Mouse (Mus musculus) embryonic facial prominence, embryonic 15.5 days (tissue): ENCODE data around the gene Crmp1. TPM values are rescaled to one million over a fixed set of nuclear protein-coding genes. Genes with fewer than 3 reads are reported as not detected.

Experiments
- ATAC-seq: fragments of 200-750 bp; cut with Nextera tagmentation; 2 replicates; pipeline ENCODE4 v1.8.0; 2017; ENCODE audit warnings: low read depth, moderate TSS enrichment; ENCODE audit not compliant: insufficient number of reproducible peaks, low FRiP score, low TSS enrichment
- H3K27ac ChIP-seq: fragments of 300-500 bp; sonication (generic); replicated peaks from 2 replicates; pipeline ENCODE4 v1.5.1; 2015; ENCODE audit warnings: mild to moderate bottlenecking, inconsistent platforms
- H3K27me3 ChIP-seq: fragments of 300-500 bp; sonication (generic); 2 replicates; pipeline ENCODE4 v1.6.1; 2015; ENCODE audit warnings: inconsistent platforms
- H3K36me3 ChIP-seq: fragments of 300-500 bp; sonication (generic); 2 replicates; pipeline ENCODE4 v1.6.1; 2015; ENCODE audit warnings: mild to moderate bottlenecking, inconsistent platforms
- H3K4me1 ChIP-seq: fragments of 300-500 bp; sonication (generic); 2 replicates; pipeline ENCODE4 v1.6.1; 2015; ENCODE audit warnings: inconsistent platforms
- H3K4me2 ChIP-seq: fragments of 300-500 bp; sonication (generic); replicated peaks from 2 replicates; pipeline ENCODE4 v1.6.1; 2015; ENCODE audit warnings: mild to moderate bottlenecking, inconsistent platforms
- H3K4me3 ChIP-seq: fragments of 300-500 bp; sonication (generic); replicated peaks from 2 replicates; pipeline ENCODE4 v1.5.1; 2015; ENCODE audit warnings: mild to moderate bottlenecking, inconsistent platforms
- H3K9ac ChIP-seq: fragments of 300-500 bp; sonication (generic); 2 replicates; pipeline ENCODE4 v1.6.1; 2015; ENCODE audit warnings: inconsistent platforms
- H3K9me3 ChIP-seq: fragments of 300-500 bp; sonication (generic); replicated peaks from 2 replicates; pipeline ENCODE4 v1.6.1; 2016; ENCODE audit warnings: inconsistent platforms
- WGBS: fragments of 180-500 bp; shearing (Covaris S2); methylation state at CpG from one replicate; pipeline ENCODE4 v1.1.7; 2015; 5-methylcytosine and 5-hydroxymethylcytosine counted together
- polyA plus RNA-seq: library from polyadenylated mRNA; unstranded; fragments of >200 nt; fragmentation: Nextera tagmentation; extraction: Ambion mirVana; gene quantifications from 2 replicates; pipeline ENCODE4 v1.2.1, GENCODE M21; 2015

Crmp1 gene
- polyA plus RNA-seq, 1 experiment from 2014 or later = 18.5 TPM

- peaks cover 3% of the 10 kb centered on the region; the same call in 1 of the 2 replicates for H3K27me3 ChIP-seq
These were observed 10.5 kb downstream of the Crmp1 start for GRCm38 (mm10) chr5:37252101-37252804.

GRCm38 (mm10) chr5:37254523-37254922 is 12.8 kb downstream of the Crmp1 start:
- H3K27ac ChIP-seq = no peak overlapping the region
- no peak overlapping the region for H3K4me2 ChIP-seq
- no peak overlapping the region for H3K9ac ChIP-seq
- H3K4me3 ChIP-seq = no peak overlapping the region
- no peaks in the 10 kb centered on the region for H3K27me3 ChIP-seq
- 79% methylated on average over 4 of the region's 4 CpGs for WGBS
- 0 out of 2 replicates have a peak, but pooled peaks cover 2% of the 10 kb centered on the region for H3K4me1 ChIP-seq
- no peaks in the 10 kb centered on the region for H3K9me3 ChIP-seq
- no peak for ATAC-seq
- no peaks in the 10 kb centered on the region for H3K36me3 ChIP-seq

More at GRCm38 (mm10) chr5:37252101-37252804, 10.5 kb downstream of the Crmp1 start:
- Histone ChIP-seq H3K4me1 (0 out of 2 replicates have a peak, but pooled peaks cover 2% of the 10 kb centered on the region), H3K27ac (no peak overlapping the region), H3K4me2 (no peak overlapping the region), H3K4me3 (no peak overlapping the region), H3K9me3 (no peaks in the 10 kb centered on the region), H3K36me3 (no peaks in the 10 kb centered on the region), H3K9ac (no peak overlapping the region)
- no peak for ATAC-seq
- WGBS = 68% methylated on average over 9 of the region's 9 CpGs

GRCm38 (mm10) chr5:37256823-37257222 is 15.1 kb downstream of the Crmp1 start:
- 62% methylated on average over 7 of the region's 7 CpGs for WGBS
- Histone ChIP-seq H3K9me3 (no peaks in the 10 kb centered on the region), H3K27me3 (no peaks in the 10 kb centered on the region), H3K9ac (no peak overlapping the region), H3K4me1 (0 out of 2 replicates have a peak, but pooled peaks cover 2% of the 10 kb centered on the region), H3K36me3 (no peaks in the 10 kb centered on the region), H3K27ac (no peak overlapping the region), H3K4me3 (no peak overlapping the region), H3K4me2 (no peak overlapping the region)
- no peak for ATAC-seq

DNA sequence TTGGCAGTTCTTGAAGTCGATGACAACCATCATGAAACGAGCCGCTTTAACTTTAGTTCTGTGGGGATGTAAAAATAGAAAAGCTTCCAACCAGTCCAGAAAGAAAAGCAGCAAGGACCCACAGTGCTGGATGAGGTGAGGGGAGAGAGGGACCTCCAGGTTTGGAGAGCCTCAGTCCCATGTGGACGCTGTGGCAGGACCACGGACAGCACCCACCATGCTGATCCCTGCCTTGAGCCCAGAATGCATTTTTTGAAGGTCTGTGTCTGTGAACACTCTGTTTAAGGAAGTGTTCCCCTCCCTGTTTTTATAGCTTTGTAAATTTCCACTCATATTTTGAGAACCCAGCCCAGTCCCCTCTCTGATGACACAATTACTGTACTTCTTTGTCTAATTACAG is 15.5 kb downstream of the Crmp1 start:
- Histone ChIP-seq H3K4me2 (no peak overlapping the region), H3K9ac (no peak overlapping the region), H3K9me3 (no peaks in the 10 kb centered on the region), H3K4me3 (no peak overlapping the region), H3K4me1 (0 out of 2 replicates have a peak, but pooled peaks cover 2% of the 10 kb centered on the region), H3K27me3 (no peaks in the 10 kb centered on the region), H3K27ac (no peak overlapping the region), H3K36me3 (no peaks in the 10 kb centered on the region)
- no peak for ATAC-seq
- WGBS = 53% methylated on average over 5 of the region's 5 CpGs

GRCm38 (mm10) chr5:37261734-37262133 is 20.0 kb downstream of the Crmp1 start:
- H3K9ac ChIP-seq = no peak overlapping the region
- no peaks in the 10 kb centered on the region for H3K36me3 ChIP-seq
- no peak overlapping the region for H3K4me2 ChIP-seq
- ATAC-seq = no peak
- H3K9me3 ChIP-seq = no peaks in the 10 kb centered on the region
- H3K4me1 ChIP-seq = 0 out of 2 replicates have a peak, but pooled peaks cover 2% of the 10 kb centered on the region
- no peak overlapping the region for H3K4me3 ChIP-seq
- no peaks in the 10 kb centered on the region for H3K27me3 ChIP-seq
- WGBS = 65% methylated on average over 5 of the region's 5 CpGs
- no peak overlapping the region for H3K27ac ChIP-seq

GRCm38 (mm10) chr5:37263816-37264215 is 22.1 kb downstream of the Crmp1 start:
- H3K4me1 ChIP-seq = no peaks in the 10 kb centered on the region
- 61% methylated on average over 6 of the region's 6 CpGs for WGBS
- no peak overlapping the region for H3K4me3 ChIP-seq
- H3K36me3 ChIP-seq = no peaks in the 10 kb centered on the region
- no peak for ATAC-seq
- H3K27ac ChIP-seq = no peak overlapping the region
- no peak overlapping the region for H3K4me2 ChIP-seq
- H3K9me3 ChIP-seq = no peaks in the 10 kb centered on the region
- no peaks in the 10 kb centered on the region for H3K27me3 ChIP-seq
- no peak overlapping the region for H3K9ac ChIP-seq

DNA sequence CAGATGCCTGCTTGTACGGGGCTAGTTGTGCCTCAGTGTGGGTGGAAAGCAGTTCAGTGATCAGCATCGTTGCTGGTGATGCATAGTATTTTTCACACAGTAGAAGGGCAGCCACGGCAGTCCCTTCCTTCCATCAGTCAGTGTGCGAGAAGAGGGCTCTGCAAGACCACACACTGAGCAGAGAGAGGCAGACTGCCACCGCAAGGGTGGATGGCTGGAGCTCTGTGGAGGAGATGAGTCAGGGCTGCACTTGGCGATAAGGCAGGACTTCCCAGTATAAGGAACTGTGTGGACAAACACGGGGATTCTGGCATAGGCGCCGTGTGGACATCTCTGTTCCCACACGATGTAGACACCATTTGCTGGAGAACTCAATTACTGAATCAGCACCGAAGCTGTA is 39.3 kb downstream of the Crmp1 start:
- WGBS = 86% methylated on average over 11 of the region's 11 CpGs
- Histone ChIP-seq H3K27ac (no peak overlapping the region), H3K4me2 (no peak overlapping the region), H3K36me3 (no peaks in the 10 kb centered on the region), H3K9ac (no peak overlapping the region), H3K9me3 (no peaks in the 10 kb centered on the region), H3K27me3 (no peaks in the 10 kb centered on the region), H3K4me1 (no peaks in the 10 kb centered on the region), H3K4me3 (no peak overlapping the region)
- ATAC-seq = no peak

DNA sequence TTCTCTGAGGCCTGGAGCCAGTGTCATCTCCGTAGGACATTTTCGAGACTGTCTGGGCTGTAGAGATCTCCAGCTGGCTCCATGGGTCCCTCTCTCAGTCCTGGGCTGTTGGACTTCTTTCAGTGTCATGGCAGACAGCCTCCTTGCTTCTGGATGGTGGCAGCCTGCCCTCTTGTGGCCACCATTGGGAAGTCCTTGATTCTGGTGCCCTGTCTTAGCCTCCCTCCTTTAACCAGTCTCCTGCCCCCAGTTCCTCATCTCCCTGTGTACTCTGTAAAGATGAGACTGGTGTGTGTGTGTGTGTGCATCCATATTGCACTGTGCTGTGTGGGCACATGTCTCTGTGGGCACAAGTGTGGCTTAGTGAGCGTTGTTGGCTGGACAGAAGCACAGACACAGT is 46.6 kb downstream of the Crmp1 start:
- no peak overlapping the region for H3K4me3 ChIP-seq
- ATAC-seq = no peak
- H3K9me3 ChIP-seq = no peaks in the 10 kb centered on the region
- WGBS = 63% methylated on average over 3 of the region's 3 CpGs
- H3K36me3 ChIP-seq = no peaks in the 10 kb centered on the region
- no peaks in the 10 kb centered on the region for H3K4me1 ChIP-seq
- no peaks in the 10 kb centered on the region for H3K27me3 ChIP-seq
- no peak overlapping the region for H3K4me2 ChIP-seq
- no peak overlapping the region for H3K27ac ChIP-seq
- no peak overlapping the region for H3K9ac ChIP-seq

DNA sequence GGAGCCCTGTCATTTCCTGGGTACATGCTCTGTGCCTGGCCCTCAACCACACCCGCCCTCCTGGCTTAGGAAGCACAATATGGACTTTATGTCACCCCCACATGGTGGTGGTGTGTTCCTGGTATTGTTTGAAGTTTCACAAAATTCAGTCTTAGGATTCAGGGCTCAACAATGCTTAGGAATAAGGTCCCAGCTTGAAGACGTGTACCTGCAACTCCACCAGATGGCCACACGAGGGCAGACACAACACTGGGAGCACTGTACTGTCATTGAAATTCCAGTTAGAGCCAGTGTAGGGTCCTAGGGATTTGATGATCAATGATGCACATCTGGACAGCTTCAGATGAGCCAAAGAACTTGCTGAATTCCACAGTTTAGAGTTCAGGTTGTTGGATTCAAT is 47.5 kb downstream of the Crmp1 start:
- Histone ChIP-seq H3K9me3 (no peaks in the 10 kb centered on the region), H3K4me1 (no peaks in the 10 kb centered on the region), H3K27ac (no peak overlapping the region), H3K4me2 (no peak overlapping the region), H3K36me3 (no peaks in the 10 kb centered on the region), H3K27me3 (no peaks in the 10 kb centered on the region), H3K4me3 (no peak overlapping the region), H3K9ac (no peak overlapping the region)
- no peak for ATAC-seq
- WGBS = 16% methylated on average over 3 of the region's 3 CpGs

GRCm38 (mm10) chr5:37290983-37291382 is 49.2 kb downstream of the Crmp1 start:
- H3K9ac ChIP-seq = no peak overlapping the region
- H3K27me3 ChIP-seq = no peaks in the 10 kb centered on the region
- no peak for ATAC-seq
- H3K4me1 ChIP-seq = no peaks in the 10 kb centered on the region
- no peak overlapping the region for H3K4me3 ChIP-seq
- H3K9me3 ChIP-seq = no peaks in the 10 kb centered on the region
- no peaks in the 10 kb centered on the region for H3K36me3 ChIP-seq
- WGBS = 67% methylated on average over 9 of the region's 9 CpGs
- no peak overlapping the region for H3K4me2 ChIP-seq
- H3K27ac ChIP-seq = no peak overlapping the region

GRCm38 (mm10) chr5:37296717-37297116 is 55.0 kb downstream of the Crmp1 start:
- no peaks in the 10 kb centered on the region for H3K27me3 ChIP-seq
- H3K4me1 ChIP-seq = no peaks in the 10 kb centered on the region
- no peak overlapping the region for H3K27ac ChIP-seq
- peaks cover 20% of the 10 kb centered on the region for H3K36me3 ChIP-seq
- WGBS = 60% methylated on average over 10 of the region's 10 CpGs
- no peak overlapping the region for H3K4me3 ChIP-seq
- no peak overlapping the region for H3K4me2 ChIP-seq
- no peak overlapping the region for H3K9ac ChIP-seq
- no peak for ATAC-seq
- H3K9me3 ChIP-seq = no peaks in the 10 kb centered on the region

DNA sequence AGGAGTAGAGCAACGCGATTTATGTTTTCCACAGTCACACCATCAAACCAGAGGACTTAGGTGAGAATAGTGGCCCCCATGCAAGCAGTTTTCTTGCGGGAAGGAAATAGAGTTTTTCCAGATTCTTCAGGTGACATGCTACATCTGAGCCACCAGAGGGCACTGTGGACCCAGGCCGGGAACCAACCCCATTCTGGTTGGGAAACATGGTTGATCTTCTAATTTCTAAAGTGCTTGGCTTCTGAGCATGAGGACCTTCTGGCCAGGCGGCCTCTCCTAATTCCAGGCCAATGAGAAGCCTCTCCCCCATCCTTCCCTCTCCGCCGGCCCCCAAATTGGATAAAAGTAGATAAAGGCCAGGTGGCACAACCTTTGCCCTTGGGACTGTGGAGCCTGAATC is 56.6 kb downstream of the Crmp1 start:
- H3K4me2 ChIP-seq = no peak overlapping the region
- 21% methylated on average over 7 of the region's 7 CpGs for WGBS
- H3K4me3 ChIP-seq = no peak overlapping the region
- no peaks in the 10 kb centered on the region for H3K4me1 ChIP-seq
- H3K27ac ChIP-seq = no peak overlapping the region
- H3K27me3 ChIP-seq = no peaks in the 10 kb centered on the region
- ATAC-seq = no peak
- H3K36me3 ChIP-seq = peaks cover 30% of the 10 kb centered on the region
- no peaks in the 10 kb centered on the region for H3K9me3 ChIP-seq
- H3K9ac ChIP-seq = no peak overlapping the region
